Mouse (Mus musculus): Measurements from ENCODE around the gene Trim33.

Gene Trim33

DNA sequence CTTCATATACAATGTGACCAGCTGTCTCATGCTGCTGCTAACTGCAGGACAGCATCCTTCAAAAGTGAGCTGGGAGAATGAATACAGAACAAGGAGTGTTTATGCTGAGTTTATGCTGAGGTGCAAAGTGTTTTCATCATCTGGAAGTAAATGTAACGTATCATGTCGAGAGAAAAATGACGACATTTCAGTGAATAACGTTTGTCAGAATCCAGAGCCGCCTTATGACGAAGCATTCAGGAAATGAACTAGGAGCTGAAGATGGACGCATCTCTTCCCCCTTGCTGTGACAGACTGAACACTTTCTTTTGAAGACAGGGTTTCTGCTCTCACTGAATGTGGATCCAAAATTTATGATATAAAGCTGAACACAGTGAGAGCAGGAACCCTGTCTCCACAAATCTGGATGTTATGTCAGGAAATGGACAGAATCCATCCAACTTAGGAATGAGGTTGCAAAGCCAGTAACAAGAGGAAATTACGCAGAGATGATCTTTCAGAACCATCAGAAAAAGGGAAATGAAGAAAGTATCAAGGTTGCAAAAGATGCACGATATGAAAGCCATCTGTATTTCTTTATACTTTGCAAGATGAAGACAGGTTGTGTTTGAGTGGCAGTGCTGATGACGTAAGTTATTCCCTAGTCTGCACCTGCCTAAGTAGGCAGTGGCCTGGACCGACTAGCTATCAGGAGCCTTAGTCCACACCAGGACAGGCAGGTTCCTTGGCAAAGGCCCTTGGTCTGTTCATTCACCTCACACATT lies 85.3 kb downstream of the Trim33 start:
- no peak for DNase-seq

DNA sequence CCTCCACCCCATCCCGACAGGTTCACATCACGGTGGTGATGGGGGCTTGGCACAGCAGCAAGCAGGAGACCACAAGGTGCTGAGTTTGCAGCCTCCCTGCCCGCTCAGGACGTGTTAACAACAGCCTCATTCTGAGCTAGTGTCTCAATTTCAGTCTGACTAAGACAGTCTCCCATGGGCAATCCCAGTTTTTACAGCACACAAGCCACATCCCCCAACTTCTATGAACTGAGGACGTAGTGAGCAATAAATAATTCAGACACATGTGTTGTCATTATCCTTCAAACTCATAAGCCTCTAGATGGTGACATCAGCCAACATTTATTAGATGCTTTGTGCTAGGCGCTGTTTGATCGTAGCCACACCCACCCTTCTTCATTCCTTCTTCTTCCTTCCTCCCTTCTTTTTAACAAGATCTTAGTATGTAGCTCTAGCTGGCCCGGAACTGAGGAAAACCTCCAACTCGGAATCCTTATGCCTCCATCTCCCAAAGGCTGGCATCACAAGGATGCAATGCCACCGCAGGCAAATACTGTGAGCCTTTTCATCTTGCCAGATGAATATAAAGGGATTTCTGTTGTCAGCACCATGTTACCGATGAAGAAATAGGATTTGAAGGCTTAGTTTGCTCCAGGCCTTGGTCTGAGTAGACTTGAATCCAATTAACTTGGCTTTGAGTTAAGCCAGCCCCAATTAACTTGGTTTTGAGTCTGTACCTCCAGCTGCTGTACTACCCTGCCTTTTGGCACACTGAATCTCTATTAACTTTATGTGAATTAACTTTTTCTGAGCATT lies 88.3 kb downstream of the Trim33 start:
- DNase-seq = peak; percentile 72

DNA sequence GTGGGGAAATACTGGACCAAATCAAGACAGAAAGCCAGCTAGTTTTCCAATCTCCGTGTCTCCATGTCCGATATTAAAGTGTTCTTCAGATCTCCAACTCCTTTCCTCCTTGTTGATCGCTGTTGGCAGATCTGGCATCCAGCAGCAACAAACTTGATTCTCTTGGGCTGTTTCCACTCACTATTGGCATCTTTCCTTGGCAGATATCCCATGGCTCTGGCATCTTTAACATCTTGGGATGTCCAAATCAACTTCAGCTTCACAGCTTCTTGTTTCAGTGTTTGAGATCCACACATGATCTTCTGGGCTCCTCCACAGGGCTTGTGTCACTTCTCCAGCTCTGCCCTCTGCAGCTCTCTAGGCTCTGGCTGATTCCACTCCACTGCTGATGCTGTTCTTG lies 89.6 kb downstream of the Trim33 start:
- DNase-seq = no peak

DNA sequence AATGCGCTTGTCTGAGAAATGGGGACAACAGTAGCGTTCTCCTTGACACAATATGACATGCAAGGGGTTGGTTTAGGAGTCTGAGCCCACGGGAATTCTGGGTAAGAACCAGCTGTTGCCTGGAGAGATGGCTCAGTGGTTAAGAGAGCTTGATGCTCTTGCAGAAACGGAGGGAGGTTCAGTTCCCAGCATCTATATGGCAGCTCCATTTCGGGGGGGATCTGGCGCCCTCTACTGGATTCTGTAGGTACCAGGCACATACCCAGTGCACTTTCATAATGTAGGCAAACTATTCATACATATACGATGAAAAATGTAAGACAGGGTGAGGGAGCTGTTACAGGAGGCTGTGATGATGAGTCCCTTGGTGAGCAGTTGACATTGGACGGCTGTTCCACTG lies 94.9 kb downstream of the Trim33 start:
- peak; percentile 70 for DNase-seq

DNA sequence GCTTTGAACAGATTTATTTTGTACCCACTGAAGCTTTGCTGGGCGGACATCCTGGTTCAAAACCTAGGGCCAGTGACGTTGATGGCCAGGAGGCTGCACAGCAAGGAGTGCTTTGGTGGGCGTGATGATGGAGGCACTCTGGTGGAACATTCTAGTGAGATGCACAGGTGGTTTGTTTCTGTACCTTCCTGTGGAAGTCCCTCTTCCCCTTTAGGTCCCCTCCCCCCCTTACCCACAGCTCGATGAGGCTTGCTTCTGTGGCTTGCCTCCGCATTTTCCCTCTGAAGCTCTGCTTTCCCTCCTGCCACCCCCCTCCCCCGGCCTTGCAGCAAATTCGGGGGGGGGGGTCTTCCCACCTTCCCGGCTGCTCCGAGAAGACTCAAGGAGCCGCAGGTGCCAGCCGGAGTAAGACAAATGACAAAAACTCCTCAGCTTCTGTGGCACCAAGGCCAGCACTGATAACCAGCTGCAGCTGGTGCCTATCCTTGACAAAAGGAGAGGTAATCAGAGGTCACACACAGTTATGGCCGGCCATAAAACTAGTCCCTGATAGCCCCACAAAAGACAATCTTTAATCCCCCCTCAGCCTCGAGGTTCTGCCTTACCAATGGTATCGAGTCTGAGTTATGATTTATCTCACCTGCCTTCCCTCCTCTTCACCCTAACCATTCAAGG lies 96.2 kb downstream of the Trim33 start:
- no peak for DNase-seq

DNA sequence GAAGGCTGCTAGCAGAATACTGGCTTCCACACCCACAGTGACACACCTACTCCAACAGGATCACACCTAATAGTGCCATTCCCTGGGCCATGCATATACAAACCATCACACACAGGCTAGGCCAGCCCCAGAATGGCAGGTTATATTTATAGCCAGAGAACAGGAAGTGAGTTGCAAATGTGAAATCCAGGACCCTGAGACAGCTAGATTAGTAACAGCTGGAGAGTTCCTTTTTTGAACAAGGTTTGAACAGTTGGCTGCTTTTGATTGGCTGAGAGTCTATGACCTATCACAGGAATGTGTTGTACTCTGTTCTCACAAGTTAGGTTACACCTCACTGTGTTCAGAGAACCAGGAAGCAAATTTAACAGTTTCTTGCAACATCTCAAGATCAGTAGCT lies 98.9 kb downstream of the Trim33 start:
- no peak for DNase-seq

DNA sequence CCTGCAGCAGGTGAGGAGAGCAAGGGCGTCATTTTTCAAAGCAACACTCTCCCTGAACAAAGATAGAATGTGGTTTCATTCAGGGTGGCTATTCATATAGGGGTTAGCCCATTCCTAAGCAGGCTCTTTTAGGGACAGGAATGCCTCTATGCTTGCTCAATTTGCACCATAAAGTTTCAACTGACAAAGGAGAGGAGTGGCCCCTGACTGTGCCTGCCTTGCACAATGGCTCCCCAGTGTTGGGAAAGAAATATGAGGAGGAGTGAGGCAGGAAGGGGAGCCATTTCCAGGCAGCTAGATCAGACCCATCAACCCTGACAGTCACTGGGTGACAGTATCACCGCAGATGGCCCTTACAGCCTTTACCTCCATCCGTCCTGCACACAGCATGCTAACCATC lies 100.3 kb downstream of the Trim33 start:
- no peak for DNase-seq

DNA sequence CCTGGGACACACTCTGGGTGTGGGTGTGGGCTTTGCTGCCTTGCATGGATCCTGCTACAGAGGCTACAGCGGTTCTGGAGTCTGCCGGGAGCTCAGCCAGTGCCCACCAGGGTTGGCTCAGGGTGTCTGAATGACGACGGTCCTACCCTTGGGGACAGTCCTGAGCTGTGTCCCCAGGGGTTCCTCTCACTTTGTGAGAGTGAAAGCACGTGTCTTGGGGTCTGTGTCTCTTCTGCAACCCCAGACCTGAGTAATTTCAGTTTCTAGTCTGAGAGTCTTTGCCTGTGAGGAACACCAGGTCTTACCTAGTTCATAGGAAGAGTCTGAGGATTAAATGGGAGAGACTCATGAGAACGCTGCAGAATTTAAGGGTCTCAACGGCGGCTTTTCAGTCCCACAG lies 101.7 kb downstream of the Trim33 start:
- no peak for DNase-seq

DNA sequence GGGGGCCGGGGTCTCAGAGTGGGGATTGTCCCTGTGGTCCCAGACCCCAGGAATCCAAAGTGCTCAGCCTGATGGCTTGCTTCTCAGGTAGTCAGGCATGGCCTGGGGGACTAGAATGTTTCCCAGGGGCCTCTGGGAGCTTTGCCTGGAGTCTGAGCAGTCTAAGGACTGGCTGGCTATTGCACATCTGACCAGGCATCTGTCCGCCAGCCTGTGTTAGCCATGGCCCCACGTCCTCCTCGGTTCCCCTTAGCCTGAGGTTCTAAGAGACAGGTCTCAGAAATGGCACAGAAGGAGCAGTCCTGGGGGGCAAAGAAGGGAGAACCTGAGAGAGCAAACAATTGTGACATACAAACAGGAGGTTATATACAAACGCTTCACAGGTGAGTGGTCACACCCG lies 102.3 kb downstream of the Trim33 start:
- no peak for DNase-seq

DNA sequence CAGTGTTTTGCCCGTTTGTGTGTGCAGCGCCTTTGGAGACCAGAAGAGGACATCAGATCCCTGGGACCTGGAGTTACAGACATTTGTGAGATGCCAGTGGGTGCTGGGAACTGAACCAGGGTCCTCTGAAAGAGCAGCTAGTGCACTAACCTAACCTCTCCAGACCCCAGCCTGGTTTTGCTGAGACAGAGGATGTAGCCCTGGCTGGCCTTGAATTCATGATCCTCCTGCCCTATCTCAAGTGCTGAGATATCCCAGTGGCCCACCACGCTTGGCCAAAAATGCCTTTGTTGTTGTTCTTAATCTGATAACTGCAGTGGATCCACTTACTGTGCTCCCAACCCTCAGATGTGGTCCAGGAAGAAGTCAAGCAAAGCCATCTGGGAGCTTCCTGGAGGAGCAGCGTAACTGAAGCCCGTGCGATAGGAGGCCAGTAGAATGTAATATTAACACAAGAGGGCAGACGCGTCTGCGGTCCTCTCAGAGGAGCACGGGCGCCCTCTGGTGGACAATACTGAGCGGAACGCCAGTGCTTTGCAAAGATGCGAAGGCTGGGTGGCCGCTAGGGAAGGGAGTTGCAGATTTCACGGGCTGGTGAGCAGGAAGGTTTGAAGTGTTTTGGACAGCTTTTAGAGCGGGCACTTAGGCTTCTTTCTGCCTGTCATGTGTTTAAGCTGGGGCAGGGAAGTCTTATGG lies 103.9 kb downstream of the Trim33 start:
- peak; percentile 96 for DNase-seq

DNA sequence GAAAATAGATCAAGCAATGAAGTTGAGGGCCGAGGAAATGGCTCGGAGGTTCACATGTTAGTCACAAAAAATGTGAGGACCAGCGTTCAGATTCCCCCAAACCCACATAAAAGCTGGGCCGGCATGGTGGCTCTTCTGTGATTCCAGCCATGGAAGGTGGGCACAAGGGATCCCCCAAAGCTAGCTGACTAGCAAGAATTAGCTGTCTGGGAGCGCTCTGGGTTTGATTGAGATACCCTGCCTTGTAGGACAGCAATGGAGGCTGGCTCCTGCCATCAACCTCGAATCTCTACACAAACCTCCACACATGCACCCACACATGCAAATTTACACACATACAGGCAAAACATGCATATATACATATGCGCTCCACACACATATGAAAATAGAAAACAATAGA lies 105.4 kb downstream of the Trim33 start:
- no peak for DNase-seq

DNA sequence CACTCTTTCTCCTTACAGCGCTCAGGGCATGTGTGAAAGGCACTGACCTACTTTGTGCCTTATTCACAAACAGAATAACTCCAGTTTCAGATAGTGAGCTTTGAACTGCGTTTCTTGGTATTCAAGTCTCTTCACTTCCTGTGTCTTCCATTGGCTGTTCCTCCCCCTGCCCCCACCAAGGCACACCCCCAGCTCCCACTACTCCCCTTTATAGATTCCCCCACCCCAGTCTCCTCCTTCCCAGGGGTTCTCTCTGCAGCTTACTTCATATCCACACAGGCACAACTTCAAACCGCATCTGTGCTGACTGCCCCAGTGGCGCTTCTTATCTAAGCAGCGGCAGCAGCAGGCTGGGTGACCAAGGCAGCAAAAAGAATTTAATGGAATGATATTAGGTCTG lies 105.9 kb downstream of the Trim33 start:
- peak; percentile 28 for DNase-seq

DNA sequence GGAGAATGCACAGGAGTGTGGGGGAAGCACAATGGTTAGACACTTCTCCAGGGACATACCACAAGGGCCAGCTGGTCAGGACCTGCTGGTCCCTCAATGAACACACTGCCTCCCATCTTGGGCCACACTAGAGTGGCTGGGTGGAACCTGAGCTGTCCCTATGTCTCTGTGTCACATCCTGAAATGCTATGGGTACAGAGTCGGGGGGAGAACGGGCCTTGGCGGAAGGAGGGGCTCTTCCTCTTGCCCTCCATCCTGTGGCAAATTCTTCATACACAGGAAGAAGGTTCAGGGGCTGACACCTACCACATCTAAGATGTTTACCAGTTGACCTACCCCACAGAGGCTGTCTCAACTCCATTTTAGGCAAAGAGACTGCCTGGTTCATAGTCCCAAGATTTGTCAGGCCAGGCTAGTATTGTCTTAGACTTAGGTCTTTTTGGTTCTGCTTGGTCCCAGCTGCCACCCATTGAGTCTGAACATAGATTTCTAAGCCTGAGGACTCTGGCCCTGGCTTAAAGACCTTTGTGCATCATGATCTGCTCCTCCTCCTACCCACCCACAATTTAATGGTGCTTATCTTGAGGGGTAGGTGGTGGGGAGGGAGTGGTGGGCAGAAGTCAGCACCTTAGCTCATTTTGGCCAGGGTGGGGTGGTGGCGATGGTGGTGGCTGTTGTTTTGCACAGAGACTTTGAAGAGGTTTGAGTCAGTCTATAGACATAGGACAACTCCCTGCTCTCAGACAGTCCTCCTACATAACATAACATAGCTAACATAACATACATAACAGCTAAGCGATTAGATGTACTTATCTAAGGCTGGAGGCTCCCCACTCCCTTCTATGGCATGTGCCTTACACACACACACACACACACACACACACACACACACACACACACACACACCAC lies 106.5 kb downstream of the Trim33 start:
- no peak for DNase-seq

DNA sequence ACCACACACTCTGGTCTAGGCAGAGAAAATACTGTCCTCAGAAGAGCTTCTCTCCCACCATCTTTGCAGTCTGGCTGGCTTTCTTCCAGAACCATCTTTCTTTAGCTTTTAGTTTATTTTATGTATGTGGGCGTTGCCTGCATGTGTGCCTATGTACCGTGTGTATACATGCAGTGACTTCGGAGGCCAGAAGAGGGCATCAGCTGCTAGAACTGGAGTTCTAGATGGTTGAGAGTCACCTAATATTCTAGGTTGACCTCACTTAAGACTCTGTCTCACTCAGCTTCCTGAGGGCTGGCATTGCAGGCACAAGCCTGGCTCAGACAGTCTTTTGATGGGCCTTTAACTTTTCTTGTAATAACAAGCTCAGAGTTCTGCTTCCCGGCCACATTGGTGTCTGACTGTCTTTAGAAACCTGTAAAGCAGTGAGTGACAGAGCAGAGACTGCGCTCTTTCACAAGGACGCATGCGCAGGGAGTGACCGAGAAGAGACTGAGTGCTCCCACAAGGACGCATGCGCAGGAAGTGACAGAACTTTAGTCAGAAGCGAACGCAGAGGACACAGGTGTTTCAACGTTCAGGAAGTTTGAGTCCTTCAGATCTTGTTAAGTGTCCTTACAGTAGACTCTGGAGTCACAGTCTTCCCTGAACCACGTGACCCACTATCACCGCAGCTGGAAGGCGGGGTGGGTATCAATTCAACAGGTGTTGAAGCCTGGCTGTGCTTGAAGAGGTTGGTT lies 107.4 kb downstream of the Trim33 start:
- DNase-seq = no peak

DNA sequence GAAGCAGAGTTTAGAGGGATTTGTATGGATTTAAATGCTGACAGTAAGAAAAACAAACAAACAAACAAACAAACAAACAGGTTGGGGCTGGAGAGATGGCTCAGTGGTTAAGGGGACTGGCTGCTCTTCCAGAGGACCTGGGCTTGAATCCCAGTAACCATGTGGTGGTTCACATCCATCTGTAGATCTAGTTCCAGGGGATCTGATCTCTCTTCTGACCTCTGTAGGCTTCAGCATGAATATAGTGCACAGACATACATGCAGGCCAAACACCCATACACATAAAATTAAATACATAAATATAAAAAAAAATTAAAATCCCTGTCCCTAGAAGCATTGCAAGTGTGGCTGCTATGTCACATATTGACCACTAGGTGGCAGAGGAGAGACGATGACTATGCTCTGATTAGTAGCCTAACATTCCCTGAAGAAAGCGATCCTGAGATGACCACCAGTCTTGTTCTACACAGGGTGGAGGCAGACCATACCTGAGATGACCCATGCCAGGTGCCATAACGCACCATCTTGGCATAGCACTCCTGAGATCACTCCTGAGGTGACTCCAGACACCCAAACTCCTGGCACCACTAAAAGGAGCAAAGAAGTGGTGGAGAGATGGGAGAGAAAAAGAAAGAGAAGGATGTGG lies 113.6 kb downstream of the Trim33 start:
- peak; percentile 75 for DNase-seq

DNA sequence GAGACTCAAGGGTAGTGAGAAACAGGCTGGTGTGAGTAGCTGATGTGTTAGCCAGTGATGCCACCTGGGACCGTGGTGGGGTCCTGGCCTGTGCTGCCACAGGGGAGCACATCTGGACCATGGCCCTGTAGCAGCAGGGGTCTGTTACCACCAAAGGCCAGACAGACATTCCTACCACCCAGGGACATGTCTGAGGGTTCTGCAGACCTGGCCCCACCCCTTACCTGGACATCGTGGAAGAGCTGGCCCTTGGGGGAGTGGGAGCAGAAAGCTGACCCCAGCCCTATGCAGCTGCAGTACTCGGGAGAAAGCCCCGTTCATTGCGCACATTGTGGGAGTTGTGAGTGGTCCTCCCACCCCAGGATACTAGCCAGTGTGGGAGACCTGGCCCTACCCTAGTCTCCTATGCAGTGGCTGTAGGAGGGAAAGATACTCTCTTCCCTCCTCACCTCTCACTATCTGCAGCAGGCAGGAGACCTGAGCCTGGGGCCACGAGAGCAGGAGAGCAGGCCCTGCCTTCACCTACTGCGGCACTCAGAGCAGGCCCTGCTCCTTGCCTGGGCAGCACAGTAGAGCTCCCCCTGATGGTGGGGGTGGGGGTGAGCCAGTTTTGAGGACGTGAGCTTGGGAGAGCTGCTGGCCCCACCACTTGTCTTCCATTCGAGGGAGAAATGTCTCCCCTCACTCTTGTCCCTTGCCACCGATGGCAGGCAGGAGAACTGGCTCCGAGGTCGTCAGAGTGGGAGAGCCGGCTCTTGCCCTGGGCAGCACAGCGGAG lies 114.4 kb downstream of the Trim33 start:
- DNase-seq = no peak

DNA sequence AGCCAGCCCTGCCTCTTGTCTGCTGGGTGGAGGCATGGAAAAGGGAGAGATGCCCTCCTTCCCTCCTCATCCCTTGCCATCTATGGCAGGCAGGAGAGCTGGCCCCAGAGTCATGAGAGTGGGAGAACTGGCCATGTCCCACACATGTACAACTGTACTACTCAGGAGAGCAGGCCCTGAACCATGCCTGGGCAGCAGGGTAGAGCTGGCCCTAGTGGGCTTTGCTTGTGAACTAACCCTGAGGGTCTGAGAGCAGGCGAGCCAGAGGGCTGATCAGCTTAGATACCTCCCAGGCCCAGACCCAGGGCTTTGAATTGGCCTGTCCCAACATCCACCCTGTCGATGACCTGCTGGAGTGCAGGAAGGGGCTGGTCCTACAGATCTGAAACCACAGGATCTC lies 115.0 kb downstream of the Trim33 start:
- no peak for DNase-seq

DNA sequence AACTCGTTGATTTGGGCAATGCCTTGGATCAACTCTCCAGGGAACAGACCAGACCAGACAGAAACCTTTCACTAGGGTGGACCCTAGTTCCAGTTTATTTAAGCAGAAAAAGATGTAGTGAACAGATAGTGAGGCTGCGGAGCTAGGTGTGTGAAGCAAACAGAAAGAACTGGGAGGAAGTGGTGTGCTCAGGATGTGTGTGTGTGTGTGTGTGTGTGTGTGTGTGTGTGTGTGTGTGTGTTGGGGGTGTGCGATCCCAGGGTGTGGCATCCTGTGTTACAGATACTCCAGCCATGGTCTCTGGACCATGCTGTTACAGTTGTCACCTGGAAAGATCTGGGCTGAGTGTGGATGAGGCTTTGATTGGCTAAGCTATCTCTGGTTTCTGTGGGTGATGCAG lies 118.4 kb downstream of the Trim33 start:
- no peak for DNase-seq

DNA sequence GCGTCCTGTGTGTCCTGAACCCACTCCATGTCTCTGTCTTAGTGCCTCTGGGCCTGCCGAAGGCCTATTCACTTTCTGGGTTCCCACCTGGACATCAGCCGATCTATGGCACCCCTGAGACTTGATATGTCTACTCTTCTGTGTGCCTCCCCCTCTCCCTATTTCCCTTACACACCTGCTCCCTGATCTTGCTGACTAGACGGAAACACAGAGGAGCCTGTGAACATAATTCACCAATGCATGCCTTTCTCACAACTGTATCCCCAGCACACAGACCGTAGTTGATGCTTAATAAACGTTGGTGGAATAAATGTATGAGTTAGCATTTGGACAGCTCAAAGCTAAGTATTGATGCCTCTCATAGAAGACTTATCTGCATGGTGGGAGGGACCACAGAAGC lies 121.7 kb downstream of the Trim33 start:
- DNase-seq = no peak
